Mouse (Mus musculus) liver, embryonic 16.5 days (tissue): ENCODE results near the gene Snx14. TPM values are rescaled to one million over a fixed set of nuclear protein-coding genes. Genes with fewer than 3 reads are reported as not detected.

Source experiments
- ATAC-seq: fragments of 200-750 bp; cut with Nextera tagmentation; 2 replicates; pipeline ENCODE4 v1.8.0; 2017; ENCODE audit warnings: low read depth, mild to moderate bottlenecking, moderate number of reproducible peaks, moderate library complexity
- H3K27ac ChIP-seq: fragments of 300-500 bp; sonication (generic); 2 replicates; pipeline ENCODE4 v1.5.1; 2014; ENCODE audit warnings: mild to moderate bottlenecking, low read length
- H3K27me3 ChIP-seq: fragments of 300-500 bp; sonication (generic); 2 replicates; pipeline ENCODE4 v1.6.1; 2014; ENCODE audit warnings: low read depth, low read length, mixed read lengths; ENCODE audit not compliant: control insufficient read depth, insufficient read depth
- H3K36me3 ChIP-seq: fragments of 300-500 bp; sonication (generic); 2 replicates; pipeline ENCODE4 v1.6.1; 2014; ENCODE audit warnings: mild to moderate bottlenecking; ENCODE audit not compliant: control insufficient read depth, insufficient read depth
- H3K4me1 ChIP-seq: fragments of 300-500 bp; sonication (generic); 2 replicates; pipeline ENCODE4 v1.6.1; 2014; ENCODE audit warnings: low read depth, low read length, mixed read lengths; ENCODE audit not compliant: control insufficient read depth
- H3K4me2 ChIP-seq: fragments of 300-500 bp; sonication (generic); 2 replicates; pipeline ENCODE4 v1.6.1; 2014; ENCODE audit warnings: low read depth, low read length, mixed read lengths
- H3K4me3 ChIP-seq: fragments of 300-500 bp; sonication (generic); 2 replicates; pipeline ENCODE4 v1.5.1; 2014; ENCODE audit warnings: low read depth, mild to moderate bottlenecking, low read length
- H3K9ac ChIP-seq: fragments of 300-500 bp; sonication (generic); 2 replicates; pipeline ENCODE4 v1.6.1; 2014; ENCODE audit warnings: low read depth, low read length
- H3K9me3 ChIP-seq: fragments of 300-500 bp; sonication (generic); replicated peaks from 2 replicates; pipeline ENCODE4 v1.6.1; 2016; ENCODE audit warnings: low read length; ENCODE audit not compliant: control insufficient read depth
- WGBS: fragments of 180-500 bp; shearing (Covaris S2); extraction: QIAGEN DNeasy Blood & Tissue Kit; methylation state at CpG from one replicate; pipeline ENCODE4 v1.1.7; 2014; ENCODE audit not compliant: insufficient replicate concordance; 5-methylcytosine and 5-hydroxymethylcytosine counted together
- polyA plus RNA-seq: library from polyadenylated mRNA; unstranded; fragments of >200 nt; fragmentation: Nextera tagmentation; extraction: Ambion mirVana; gene quantifications from 2 replicates; pipeline ENCODE4 v1.2.1, GENCODE M21; 2015

Snx14 gene
- polyA plus RNA-seq, 1 experiment from 2014 or later, result 12.3 TPM

DNA sequence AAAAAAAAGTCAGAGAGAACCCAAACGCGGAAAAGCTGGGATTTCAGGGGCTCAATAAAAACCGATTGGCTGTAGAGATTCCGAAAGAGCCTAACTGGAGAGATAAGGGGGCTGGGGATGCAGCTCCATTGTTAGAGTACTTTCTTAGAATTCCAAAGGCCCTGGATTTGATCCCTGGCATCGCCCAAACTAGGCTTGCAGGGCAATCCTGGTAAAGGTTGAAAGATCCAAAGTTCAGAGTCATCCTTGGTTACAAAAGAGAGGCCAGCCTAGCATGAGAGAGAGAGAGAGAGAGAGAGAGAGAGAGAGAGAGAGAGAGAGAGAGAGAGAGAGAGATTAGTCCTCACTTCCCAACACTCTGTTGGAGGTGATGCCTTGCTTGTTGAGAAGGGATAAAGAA lies 110.1 kb downstream of the Snx14 start:
- Histone ChIP-seq H3K27ac (peak overlapping the region; percentile 15; the same call in 1 of the 2 replicates), H3K4me2 (peak overlapping the region; percentile 62), H3K9ac (no peak overlapping the region), H3K27me3 (peaks cover 26% of the 10 kb centered on the region), H3K4me1 (peaks cover 4% of the 10 kb centered on the region; the same call in 1 of the 2 replicates), H3K4me3 (peak overlapping the region; percentile 56), H3K9me3 (no peaks in the 10 kb centered on the region), H3K36me3 (no peaks in the 10 kb centered on the region)
- ATAC-seq, result no peak
- WGBS, result 21% methylated on average over 5 of the region's 5 CpGs

DNA sequence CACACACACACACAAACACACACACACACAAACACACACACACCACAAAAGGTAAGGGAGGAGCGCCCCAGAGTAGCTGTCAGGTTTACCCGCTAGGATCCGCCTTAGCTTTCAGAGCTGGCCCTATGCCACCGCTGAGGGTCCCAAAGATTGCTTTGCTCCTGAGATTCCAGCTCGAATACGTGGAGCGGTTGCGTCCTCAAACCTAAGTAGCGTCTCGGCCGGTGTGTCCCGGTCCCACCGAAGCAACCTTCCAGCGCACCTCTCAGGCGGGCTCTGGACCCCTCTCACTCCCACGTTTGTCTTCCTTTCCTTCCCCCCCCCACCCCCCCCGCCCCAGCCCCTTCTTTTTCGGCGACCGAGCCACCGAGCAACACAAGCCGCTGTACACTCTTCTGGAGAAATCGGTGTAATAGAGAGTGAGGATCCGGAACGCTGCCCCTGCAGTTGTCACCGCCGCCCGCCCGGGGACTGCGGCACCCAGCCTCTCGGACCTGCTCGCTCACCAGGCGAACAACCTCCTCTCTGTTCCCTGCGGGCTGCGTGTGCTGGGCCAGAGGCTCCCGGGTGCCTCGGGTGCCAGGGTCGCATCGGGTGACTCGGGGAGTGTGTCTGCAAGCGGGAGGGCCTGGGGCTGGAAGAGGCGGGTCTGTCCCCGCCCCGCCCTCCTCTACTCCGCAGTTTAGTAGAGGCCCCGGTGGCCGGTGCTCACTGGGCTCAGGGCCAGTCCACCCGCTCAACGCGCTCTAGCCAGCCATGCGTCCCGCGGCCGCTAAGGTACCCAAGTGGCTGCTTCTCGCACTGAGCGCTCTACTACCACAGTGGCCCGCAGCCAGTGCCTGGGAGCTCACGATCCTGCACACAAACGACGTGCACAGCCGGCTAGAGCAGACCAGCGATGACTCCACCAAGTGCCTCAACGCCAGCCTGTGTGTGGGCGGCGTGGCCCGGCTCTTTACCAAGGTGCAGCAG lies 111.5 kb downstream of the Snx14 start, which contains the start of gene Nt5e:
Gene Nt5e (plus strand): TSS at position 268 of the 972 bp plus-strand sequence.
- Histone ChIP-seq H3K4me1 (no peaks in the 10 kb centered on the region), H3K4me2 (peak within 1 kb of the TSS; percentile 62), H3K9ac (peak within 1 kb of the TSS; percentile 34), H3K27ac (0 out of 2 replicates have a peak within 1 kb of the TSS, but pooled peaks have one; percentile 24), H3K36me3 (no peaks in the 10 kb centered on the region), H3K27me3 (peaks cover 26% of the 10 kb centered on the region), H3K4me3 (peak within 1 kb of the TSS; percentile 56), H3K9me3 (no peaks in the 10 kb centered on the region)
- WGBS, result 2% methylated on average over 65 of the region's 66 CpGs
- peak; percentile 92 for ATAC-seq

Other genes with a start within 250 kb of the Snx14 start
- gene Nt5e, start 111.8 kb downstream of the Snx14 start, polyA plus RNA-seq, result 11.6 and 12.0 TPM in 2 replicates
- 0.18 TPM in 1 of 2 replicates, not detected in the other for gene Gm20537, start 17.7 kb upstream of the Snx14 start, polyA plus RNA-seq
- gene Syncrip, start 43.6 kb upstream of the Snx14 start, polyA plus RNA-seq, result 26.1 and 27.0 TPM in 2 replicates
- gene Zfp949, start 109.1 kb upstream of the Snx14 start, polyA plus RNA-seq, result 7.9 and 8.4 TPM in 2 replicates
- 0.06 and 0.08 TPM in 2 replicates for gene Trim43a, start 141.9 kb upstream of the Snx14 start, polyA plus RNA-seq